1 mouse cellular context compared by ENCODE assay signal in genomic region chr11:51650261-51650660, GRCm38 (mm10).
TF ChIP-seq lines count a peak whose summit lies in the region.

No protein-coding gene starts in this region.

TF ChIP-seq in CH12.LX, 34 proteins besides CTCF, POLR2A, EP300 and RAD21:
- no peak for TF ChIP-seq IRF4 (IDR thresholded peaks at IDR 0.05; ENCODE audit: low read depth, low read length)
- TF ChIP-seq TCF12 (IDR thresholded peaks at IDR 0.05; ENCODE audit: low read depth, low read length) = no peak
- TF ChIP-seq USF1 (IDR thresholded peaks at IDR 0.05; ENCODE audit: low read depth, low read length) = no peak
- no peak for TF ChIP-seq CHD2 (IDR thresholded peaks at IDR 0.05; ENCODE audit: low read length)
- TF ChIP-seq SIN3A (IDR thresholded peaks at IDR 0.05; ENCODE audit: low read length) = peak; percentile 1; the same call in 1 of the 2 replicates
- no peak for TF ChIP-seq BHLHE40 (IDR thresholded peaks at IDR 0.05; ENCODE audit: low read depth, low read length)
- no peak for TF ChIP-seq MYC (IDR thresholded peaks at IDR 0.05; ENCODE audit: low read depth, low read length)
